Mouse (Mus musculus): ENCODE measurements around the gene Fam69b. TPM values are rescaled to one million over a fixed set of nuclear protein-coding genes. Genes with fewer than 3 reads are reported as not detected.

Gene Fam69b
- total RNA-seq (2021): 10 to 100 TPM; 26.4 to 28.3 TPM

DNA sequence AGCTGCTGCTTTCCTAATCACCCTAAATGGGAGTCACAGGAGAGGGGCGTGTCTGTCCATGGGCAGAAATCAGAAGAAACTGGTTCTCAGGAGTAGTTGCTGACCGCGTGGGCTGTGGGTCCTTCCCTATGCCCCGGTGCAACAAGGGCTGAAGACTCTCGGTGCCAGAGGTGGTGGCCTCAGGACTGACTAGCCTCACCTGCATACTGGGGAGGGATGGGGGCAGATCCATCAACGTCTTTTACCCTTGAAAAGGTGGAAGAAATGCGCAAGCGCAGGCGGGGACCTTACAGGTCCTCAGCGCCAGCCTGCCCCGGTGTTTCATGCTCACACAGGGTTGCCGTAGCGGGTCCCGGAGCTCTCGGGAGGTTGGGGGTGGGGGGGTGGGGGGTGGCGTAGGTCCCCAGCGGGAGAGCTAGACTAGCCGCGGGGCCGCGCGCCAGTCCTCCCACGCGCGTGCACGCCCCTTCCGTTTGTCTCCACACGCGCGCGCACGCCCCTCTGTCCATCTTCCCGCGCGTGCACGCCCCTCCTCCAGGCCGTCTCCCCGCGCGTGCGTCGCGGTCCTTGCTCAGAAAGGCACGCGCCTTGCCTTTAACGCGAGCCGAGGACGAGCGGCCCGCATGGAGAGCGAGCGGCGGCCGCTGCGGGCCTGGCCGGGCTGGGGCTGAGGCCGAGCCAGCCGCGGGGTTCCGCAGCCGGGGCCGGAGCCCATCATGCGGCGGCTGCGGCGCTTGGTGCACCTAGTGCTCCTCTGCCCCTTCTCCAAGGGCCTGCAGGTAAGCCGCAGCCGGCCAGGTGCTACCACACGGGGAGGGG is at the start of gene Fam69b:
TSS of gene Fam69b (plus strand) at position 537 of the 819 bp plus-strand sequence.
- intact Hi-C loops (cut with DNase I): no loop called here
- peak; percentile 73 for DNase-seq

DNA sequence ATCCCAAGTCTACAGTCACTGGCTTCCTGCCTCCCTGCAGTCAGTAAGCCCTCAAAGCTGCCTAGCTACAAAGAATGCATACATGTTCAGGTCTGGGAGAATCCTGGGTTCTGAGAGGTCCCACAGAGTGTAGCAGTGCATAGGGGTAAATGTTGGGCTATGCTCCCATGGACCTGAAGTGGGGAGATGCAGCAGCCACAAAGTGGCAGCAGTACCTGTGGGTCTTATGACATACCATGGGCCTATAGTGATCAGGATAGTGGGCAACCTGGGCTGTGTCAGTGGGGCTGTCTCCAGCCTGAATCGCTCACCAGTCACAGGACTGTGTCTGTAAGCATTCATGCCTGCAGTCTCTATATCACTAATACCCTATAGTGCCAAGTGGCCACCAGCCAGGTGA is 48.5 kb upstream of the Fam69b start, which contains the start of gene Egfl7:
TSS of gene Egfl7 (plus strand) at position 301 of the 400 bp plus-strand sequence.
- intact Hi-C loops (cut with DNase I): no loop called here

DNA sequence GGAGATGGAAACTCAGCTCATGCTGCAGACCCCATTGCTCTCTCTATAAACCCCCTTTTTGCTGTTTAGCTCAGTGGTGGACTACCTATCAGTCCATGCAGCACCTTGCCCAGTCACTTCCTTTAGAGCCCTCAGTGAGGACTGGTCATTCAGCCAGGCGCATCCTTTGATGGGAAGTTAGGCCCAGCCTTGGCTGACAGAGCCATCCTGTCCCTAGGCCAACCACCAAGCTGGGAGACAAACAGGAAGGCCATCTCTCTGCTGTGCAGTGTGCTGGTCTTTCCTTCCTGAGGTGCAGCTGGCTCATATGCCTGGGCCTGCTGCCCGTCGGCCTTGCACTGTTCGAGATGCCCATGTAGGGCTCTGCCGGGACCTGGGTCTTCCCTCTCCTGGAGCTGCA is 47.5 kb upstream of the Fam69b start:
- intact Hi-C loops (cut with DNase I): no loop called here
- DNase-seq: peak in 1 of 2 experiments; percentile 31

More for the DNA sequence above, 48.5 kb upstream of the Fam69b start, which contains the start of gene Egfl7:
- DNase-seq: no peak

DNA sequence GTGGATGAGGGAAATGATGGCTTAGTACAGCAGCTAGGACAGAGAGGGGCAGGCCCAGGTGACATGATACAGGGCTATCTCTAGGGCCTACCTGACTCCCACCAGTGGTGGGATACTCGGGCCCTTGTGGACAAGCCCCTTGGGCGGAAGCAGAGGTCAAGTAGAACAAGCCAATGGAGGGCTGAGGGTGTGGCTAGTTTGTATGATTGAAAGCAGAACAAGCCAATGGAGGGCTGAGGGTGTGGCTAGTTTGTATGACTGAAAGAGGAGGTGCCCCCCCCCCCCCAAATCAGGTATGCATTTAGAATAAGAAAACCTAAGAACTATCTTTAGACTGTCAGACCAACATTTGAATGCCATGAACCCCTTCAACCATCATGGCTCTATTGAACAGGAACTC is 46.1 kb upstream of the Fam69b start:
- DNase-seq: peak in 1 of 2 experiments; percentile 44
- intact Hi-C loops (cut with DNase I): no loop called here

DNA sequence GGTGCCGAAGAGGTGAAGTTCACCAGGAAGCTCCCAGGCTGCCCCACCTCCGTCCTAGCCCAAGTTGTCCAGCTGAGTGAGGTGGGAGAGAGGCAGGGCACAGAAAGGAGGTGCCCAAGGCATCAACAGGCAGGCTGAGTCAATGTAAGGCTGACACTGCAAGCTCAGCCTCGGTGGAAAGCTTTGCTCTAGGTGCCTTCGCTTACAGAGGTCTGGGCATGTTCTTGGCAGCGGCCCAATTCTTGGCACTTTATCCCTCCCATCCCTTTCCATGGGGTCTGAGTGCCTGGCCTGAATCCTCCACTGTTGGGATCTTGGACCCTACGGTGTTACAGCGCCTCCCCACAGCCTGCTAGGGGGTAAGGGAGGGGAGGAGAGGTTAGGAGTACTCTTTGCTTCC is 45.5 kb upstream of the Fam69b start:
- intact Hi-C loops (cut with DNase I): loop anchor here (1.0 kb wide), 1 partner anchor 10 kb away; no protein-coding TSS in a partner anchor
- peak; percentile 17 to 35 for DNase-seq

DNA sequence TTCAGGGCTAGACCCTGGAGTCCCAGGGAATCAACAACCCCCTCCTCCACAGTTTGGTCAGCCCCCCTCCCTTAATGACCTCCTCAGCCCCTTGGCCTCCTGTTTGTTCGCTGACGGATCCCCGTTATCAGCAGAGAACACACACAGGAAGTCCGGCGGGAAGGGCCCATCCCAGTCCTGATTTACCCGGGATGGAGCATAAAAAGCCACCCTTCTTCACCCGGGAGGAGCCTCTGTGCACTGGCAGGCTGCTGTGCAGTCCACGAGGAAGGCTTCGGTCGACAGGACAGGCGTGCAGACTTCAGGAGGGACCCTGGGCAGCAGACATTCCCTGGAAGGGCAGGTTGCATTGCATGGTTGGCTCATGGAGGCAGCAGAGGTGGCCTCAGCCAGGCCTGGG is 44.6 kb upstream of the Fam69b start:
- intact Hi-C loops (cut with DNase I): loop anchor here (1.0 kb wide), 1 partner anchor 11 kb away; no protein-coding TSS in a partner anchor
- DNase-seq: peak; percentile 80 to 83

DNA sequence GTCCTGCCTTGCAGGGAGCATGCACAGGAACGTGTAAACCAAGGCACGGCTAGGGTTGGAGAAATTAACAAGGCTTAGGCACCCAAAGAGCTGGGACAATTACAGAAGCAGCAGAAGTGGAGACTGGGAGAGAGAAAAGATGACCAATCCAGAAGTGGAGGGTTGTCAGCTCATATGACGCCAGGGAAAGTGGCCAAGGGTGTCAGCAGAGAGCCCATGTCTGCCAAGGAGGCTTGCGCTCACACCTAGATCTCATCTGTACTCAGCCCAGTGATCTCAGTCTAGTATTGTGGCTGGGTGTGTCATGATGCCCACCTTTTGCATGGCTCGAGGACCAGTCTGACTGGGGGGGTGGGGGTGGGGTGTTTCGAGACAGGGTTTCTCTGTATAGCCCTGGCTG is 42.5 kb upstream of the Fam69b start:
- intact Hi-C loops (cut with DNase I): no loop called here

DNA sequence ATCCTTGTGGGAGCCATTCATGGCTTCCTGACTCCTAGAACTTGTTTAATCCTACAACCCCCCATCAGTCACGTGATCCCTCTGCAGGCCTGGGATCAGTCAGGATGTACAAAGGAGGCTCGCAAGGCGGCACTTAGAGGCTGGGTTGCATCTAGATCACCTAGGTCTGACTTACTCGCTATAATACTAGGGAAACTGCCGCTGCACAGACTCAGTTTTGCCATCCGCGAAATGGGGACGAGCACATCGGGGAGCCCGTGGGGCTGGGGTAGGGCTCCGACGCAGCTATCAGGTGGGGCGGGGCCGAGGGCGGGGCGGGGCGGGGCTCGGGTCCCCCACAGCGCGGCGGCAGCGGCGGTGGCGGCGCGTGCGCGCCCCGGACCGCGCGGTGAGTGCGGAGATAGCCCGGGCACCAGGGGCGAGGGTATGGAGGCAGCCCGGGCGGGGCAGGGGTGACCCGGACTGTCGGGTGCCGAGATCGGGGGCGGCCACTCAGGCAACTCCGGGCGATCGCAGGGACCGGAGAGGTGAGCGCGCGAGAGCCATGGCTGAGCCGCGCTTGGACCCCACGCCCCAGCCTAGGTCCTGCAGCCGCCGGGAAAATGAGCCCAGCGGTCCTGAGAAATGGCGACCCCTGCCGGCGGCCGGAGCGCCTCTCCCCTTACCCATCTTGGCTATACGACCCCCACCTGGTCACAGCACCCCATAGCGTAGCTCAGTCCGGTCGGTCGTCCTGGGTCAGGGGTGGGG is 41.8 kb upstream of the Fam69b start, which contains the start of gene Gm20532:
TSS of gene Gm20532 (plus strand) at position 346 of the 750 bp plus-strand sequence.
- intact Hi-C loops (cut with DNase I): loop anchor here (1.0 kb wide), 1 partner anchor 15 kb away; no protein-coding TSS in a partner anchor
- DNase-seq: peak; percentile 76 to 78

More for the DNA sequence above, 42.5 kb upstream of the Fam69b start:
- peak in 1 of 2 experiments; percentile 41 for DNase-seq

DNA sequence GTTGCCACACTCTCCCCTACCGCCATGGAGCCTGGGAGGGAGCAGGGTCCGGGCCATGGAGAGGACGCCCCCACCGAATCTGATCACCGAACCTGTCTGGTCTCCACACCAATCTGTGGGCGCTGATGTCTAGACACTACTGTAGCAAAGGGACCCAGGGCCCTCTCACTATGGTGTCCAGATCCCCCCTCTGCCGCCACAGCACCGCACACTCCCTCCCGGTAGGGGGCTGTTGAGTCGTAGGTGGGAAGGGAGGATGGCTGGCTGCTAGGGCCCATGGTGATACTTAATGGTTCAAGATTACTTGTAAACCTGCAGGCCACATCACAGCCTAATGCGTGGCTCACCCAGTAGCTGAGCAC is 41.2 kb upstream of the Fam69b start:
- intact Hi-C loops (cut with DNase I): loop anchor here (1.0 kb wide), 1 partner anchor 16 kb away; no protein-coding TSS in a partner anchor
- DNase-seq: no peak

DNA sequence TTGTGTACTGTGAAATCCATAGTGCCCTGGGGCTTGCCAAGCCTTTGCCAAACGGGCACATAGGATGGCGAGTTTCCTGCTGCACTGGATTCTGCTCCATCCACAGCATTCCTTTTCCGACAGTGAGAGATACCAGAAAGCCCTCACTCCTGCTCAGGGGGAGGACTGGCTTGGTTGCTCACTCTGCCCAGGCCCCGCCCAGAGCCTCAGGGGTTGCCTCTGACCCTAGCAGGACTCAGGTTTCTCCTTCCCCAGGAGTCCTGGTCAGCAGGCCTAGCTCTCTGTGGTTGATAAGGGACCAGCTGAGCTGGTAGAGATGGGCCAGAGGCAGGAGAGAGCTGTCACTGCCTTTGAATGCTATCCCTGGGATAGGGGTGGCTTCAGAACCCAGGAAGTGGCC is 39.7 kb upstream of the Fam69b start:
- DNase-seq: no peak
- intact Hi-C loops (cut with DNase I): no loop called here

DNA sequence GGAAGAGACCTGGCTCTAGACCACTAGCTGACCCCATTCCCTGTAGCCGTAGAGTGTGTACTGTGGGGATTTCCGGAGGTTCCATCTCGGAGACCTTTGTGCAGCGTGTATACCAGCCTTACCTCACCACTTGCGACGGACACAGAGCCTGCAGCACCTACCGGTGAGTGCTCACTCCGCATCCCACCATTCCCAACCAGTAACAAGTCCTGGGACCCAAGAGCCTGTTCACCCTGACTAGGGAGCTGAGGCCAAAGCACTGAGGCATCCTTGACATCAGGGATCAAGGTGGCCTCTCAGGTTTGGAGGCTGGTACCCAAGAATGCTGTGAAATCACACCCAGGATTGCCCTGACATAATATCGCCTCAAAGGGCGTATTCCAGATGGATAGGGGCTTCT is 39.0 kb upstream of the Fam69b start:
- DNase-seq: no peak
- intact Hi-C loops (cut with DNase I): no loop called here

DNA sequence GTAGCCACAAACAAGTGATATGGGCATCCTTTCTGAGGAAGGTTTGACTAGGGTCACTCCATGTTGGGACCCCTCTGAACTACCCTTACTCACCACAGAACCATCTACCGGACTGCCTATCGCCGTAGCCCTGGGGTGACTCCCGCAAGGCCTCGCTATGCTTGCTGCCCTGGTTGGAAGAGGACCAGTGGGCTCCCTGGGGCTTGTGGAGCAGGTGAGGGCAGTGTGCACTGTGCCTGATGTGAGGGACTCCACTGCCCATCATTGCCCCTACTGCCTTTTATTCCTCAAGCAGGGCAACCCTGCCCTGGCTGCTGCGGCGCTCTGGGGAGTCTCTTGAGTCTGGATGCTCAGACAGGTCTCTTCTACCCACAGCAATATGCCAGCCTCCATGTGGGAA is 38.0 kb upstream of the Fam69b start:
- intact Hi-C loops (cut with DNase I): no loop called here
- DNase-seq: no peak

DNA sequence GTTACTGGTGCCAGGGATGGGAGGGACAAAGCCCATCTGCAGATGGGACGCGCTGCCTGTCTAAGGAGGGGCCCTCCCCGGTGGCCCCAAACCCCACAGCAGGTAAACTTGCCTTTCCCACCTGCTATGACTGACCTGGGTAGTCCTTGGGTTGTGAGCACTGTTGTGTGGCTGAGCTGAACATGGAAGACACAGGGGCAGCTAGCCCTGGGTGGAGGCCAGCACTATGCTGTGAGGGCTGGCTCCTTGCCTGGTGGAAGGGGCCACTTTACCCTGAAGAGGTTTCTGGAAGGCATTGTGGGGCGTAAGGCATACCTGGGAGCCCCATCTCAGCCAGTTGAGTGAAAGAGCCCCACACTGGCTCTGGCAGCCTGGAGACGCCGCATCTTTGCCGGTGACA is 37.3 kb upstream of the Fam69b start:
- intact Hi-C loops (cut with DNase I): no loop called here
- peak in 1 of 2 experiments; percentile 26 for DNase-seq

DNA sequence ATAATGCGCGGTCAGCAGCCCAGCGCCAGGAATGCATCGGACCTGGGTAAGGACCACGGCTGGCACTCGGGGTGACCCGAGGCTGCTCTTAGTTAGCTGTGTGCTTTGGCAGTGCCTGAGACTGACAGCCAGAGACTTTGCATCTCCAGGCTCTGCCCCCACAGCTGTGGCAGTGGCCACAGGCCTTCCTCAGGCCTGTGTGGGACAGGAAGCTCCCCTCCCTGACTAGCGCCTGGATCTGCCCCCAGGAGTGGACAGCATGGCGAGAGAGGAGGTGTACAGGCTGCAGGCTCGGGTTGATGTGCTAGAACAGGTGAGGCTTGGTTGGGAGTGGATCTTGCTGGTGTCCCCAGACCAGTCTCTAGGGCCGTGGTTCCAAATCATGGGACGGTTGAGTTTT is 36.8 kb upstream of the Fam69b start:
- no peak for DNase-seq
- intact Hi-C loops (cut with DNase I): no loop called here

DNA sequence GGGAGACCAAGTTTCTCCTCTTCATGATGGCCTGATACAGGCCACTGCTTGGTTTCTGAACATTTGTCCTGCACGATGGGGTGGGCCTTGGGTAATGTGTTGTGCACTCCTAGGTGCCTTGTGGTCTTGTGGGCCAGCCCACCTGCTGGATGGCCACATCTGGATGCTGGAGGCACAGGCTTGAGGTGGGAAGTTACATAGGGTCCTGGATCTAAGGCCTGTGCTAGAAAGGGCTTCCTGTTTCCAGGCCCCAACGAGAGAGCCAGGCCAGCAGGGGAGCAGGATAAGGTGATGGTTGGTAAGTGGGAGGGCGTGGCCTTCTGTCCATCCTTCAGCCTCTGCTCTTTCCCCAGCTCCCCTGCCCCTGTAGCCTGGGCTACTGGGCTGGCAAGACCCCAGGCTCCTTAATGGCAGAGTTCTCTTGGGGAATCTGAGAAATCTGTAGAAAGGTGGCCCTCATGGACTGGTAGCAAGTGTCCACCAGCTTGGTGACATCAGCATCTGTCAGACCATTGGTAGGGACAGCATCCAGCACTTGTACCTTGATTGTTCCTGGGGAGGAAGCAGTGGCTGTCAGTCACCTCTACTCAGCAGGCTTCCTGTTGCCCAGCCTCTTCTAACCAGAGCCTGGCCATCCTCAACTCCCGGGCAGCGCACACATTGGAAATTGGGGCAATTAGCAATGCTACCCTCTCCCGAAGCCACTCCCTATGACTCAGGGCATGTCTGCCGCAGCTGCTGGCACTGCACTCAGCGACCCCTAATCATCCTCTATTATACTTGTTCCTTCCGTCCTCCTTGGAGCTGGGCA is 34.8 kb upstream of the Fam69b start:
- intact Hi-C loops (cut with DNase I): no loop called here
- DNase-seq: no peak

DNA sequence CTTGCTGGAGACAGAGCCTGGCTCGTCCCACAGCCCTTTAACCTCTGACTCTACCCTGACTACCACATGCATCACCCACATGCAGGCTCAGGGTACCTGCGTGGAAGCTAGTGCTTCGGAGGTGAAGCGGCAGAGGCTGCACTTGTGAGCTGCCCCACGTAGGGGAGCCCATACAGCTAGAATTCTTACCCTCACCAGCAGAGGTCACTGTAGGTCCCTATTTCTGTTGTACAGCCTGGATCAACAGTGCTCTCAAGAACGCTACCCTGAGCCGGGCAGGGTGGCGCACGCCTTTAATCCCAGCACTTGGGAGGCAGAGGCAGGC is 34.3 kb upstream of the Fam69b start:
- intact Hi-C loops (cut with DNase I): no loop called here
- DNase-seq: peak in 1 of 2 experiments; percentile 68

DNA sequence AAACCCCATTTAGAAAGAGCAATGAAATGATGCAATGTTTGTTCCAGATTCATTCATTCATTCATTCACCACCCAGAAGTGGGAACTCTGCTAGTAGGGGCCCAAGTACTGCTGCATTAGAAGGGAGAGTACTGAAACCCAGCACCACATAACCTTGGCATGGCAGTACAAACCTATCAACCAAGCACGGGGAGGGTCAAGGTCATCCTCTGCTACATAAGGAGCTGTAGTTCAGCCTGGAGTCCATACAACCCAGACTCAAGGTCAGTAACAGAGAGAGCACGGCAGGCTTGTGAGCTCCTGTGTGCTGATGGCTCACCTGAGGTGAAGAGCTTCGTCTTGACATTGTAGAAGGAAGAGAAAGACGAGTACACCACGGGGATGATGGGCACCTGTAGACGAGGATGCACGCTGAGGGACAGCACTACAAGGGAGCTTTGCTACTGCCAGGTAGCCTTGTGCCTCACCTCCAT is 33.8 kb upstream of the Fam69b start:
- intact Hi-C loops (cut with DNase I): no loop called here
- no peak for DNase-seq

DNA sequence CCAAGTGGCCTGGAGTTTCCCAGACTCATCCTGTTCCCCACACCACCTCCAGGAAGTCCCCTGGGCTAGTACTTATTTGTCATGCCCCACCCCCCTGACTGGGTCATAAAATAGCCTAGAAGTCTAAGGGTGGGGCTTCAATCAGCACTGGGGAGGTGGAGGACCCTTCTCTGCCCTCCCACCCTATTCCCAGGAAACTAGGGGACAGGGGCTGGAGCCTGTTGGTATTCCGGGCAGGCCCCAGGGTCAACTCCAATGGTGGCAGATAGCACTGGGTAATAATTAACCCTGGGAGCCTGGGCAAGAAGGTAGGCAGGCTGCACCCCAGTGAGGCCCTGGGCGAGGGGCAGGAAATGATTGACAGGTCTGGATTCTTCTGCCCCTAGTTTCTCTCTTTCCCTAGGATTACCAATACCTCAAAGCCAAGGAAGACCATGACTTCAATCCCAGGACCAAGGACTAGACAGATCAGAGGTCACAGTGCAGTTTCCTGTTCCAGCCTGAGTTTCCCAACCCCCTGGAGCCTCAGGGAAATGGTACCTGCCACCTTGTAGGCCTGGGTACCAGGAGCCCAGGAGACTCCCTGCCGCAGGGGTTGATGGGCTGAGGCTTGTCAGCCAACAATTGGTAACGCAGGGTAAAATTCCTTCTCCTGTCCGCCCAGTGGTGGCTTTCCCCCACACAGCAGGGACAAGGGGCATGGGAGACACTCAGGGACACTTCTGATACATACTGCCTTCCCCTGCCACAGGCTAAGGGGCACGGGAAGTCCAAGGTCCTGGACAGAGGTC is 33.1 kb upstream of the Fam69b start:
- intact Hi-C loops (cut with DNase I): no loop called here
- DNase-seq: no peak

DNA sequence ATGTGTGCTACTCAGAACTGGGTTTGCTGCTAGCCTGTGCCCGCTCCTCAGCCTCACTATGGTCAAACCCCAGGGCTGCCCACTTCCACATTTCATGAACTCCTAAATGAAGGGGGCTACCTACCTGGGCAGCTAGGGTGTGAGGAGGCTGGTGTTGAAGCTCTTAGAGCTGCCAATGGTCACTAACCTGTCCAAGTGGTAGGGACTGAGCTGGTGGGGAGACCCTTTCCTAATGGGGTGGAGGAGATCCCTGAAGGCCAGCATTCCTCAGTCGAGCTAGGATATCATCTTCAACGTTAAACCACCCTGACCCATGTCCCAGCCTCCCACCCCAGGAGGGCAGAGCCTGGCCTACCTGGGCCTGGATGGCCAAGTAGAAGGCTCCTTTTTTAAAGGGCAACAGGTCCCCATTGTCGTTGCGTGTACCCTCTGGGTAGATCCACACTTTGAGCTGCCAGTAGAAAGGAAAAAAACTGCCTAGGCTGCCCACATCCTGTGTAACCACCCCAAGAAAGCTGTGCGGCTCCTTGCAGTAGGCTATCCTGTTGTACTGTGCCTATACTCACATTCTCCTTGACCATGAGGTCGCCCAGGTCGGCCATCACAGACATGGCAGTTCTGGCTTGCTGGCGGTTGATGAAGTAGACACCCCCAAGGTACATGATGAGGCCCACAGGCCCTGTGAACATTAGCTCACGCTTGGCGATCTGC is 32.4 kb upstream of the Fam69b start:
- intact Hi-C loops (cut with DNase I): no loop called here
- no peak for DNase-seq
